Mouse (Mus musculus) olfactory bulb, adult 2 months (tissue): Measurements from ENCODE around the gene 4930447C04Rik.

Source experiments
- CTCF ChIP-seq: fragments of 200-500 bp; IDR thresholded peaks from 2 replicates; pipeline ENCODE4 v1.5.1; 2012; ENCODE audit warnings: low read depth, mild to moderate bottlenecking, low read length, moderate library complexity; ENCODE audit not compliant: insufficient read depth
- POLR2A ChIP-seq: fragments of 200-500 bp; IDR thresholded peaks from 2 replicates; pipeline ENCODE4 v1.6.1; 2012; ENCODE audit warnings: mild to moderate bottlenecking, low read depth, low read length, moderate library complexity; ENCODE audit not compliant: insufficient read depth

- TF ChIP-seq CTCF (no peak), POLR2A (no peak)
These were observed 23.2 kb downstream of the 4930447C04Rik start for GRCm38 (mm10) chr12:72917159-72917993.
